8 mouse cellular contexts compared by ENCODE assay signal in the genomic region with DNA sequence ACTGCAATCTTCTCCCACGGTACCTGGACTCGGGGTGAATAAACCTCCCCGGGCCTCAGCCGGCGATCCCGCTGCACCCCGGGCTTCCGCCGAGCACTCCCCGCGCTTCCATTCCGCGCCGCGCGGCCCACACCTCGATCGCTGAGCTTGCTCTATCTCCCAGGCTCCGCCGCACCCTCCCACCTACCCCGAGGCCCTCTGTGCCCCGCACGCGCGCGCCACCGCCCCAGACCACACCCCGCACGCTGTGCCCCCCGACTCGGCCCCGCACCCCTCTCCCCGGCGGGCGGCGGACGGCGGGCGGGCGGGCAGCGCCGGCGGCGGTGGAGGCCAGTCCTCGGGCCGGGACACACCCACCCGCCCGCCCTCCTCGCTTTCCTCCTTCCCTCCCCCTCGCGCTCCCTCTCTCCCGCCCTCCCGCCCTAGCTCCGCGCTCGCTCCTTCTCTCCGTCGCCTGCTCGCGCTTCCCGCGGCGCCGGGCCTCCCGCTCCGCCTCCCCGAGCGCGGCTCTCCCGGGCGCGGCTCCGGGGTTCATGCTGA. TPM values are rescaled to one million over a fixed set of nuclear protein-coding genes. Genes with fewer than 3 reads are reported as not detected.
A peak's percentile ranks its signal among the peaks of the same experiment; 100 is the strongest.
DNase-seq lines count a peak whose midpoint lies in the region; ATAC-seq and TF ChIP-seq lines count a peak whose summit lies in the region.

A gene (plus strand): TSS at position 343 of the 540 bp plus-strand sequence.

- H3K27me3 ChIP-seq in forebrain, embryonic 13.5 days = no peaks in the 10 kb centered on the region
- H3K27me3 ChIP-seq in lung, embryonic 16.5 days (ENCODE audit: control insufficient read depth, insufficient read depth, low read depth, low read length) = no peaks in the 10 kb centered on the region

- peaks cover 0 to 6% of the 10 kb centered on the region in 2 experiments; a peak in 1 of 4 replicates for H3K4me1 ChIP-seq in ES-E14 (ENCODE audit: control insufficient read depth in 2 of 2, insufficient read depth in 2 of 2, low read length in 2 of 2, poor library complexity in 1 of 2)
- peaks cover 36% of the 10 kb centered on the region for H3K4me1 ChIP-seq in forebrain, embryonic 13.5 days
- peaks cover 40% of the 10 kb centered on the region for H3K4me1 ChIP-seq in lung, embryonic 16.5 days (replicated peaks; ENCODE audit: control insufficient read depth, insufficient read depth, low read length)

- peak within 1 kb of the TSS; percentile 72 for H3K9ac ChIP-seq in ES-E14 (ENCODE audit: insufficient read depth, low read depth, low read length, poor library complexity, severe bottlenecking)
- peak within 1 kb of the TSS; percentile 85 for H3K9ac ChIP-seq in forebrain, embryonic 13.5 days
- peak within 1 kb of the TSS; percentile 92 for H3K9ac ChIP-seq in lung, embryonic 16.5 days (ENCODE audit: low read length)

- intact Hi-C loops in heart, postnatal 25 days (cut with DNase I) = loop anchor here (5.0 kb wide), 1 partner anchor 51 kb away; no protein-coding TSS in a partner anchor

- no peak for DNase-seq in ES-E14 (ENCODE audit: low read depth, low spot score)
- DNase-seq in brain, adult 2 months (ENCODE audit: low read depth, low spot score) = peak; percentile 73
- peak; percentile 38 for DNase-seq in heart, postnatal 25 days (ENCODE audit: low spot score)
- DNase-seq in layer of hippocampus, adult 8-10 months (ENCODE audit: low spot score in 2 of 2) = peak in 1 of 2 experiments; percentile 49
- DNase-seq in ovary, postnatal 36 days (ENCODE audit: low spot score) = peak; percentile 69
- DNase-seq in thymus, postnatal 25 days = peak; percentile 67

- ATAC-seq in forebrain, embryonic 13.5 days = peak; percentile 62
- ATAC-seq in lung, embryonic 16.5 days (ENCODE audit: low read depth) = peak; percentile 43

- H3K9me3 ChIP-seq in ES-E14 (ENCODE audit: control insufficient read depth, insufficient read depth, low read depth, low read length) = no peaks in the 10 kb centered on the region
- H3K9me3 ChIP-seq in forebrain, embryonic 13.5 days (replicated peaks) = no peaks in the 10 kb centered on the region
- no peaks in the 10 kb centered on the region for H3K9me3 ChIP-seq in lung, embryonic 16.5 days (ENCODE audit: control insufficient read depth, low read length)

- no peaks in the 10 kb centered on the region for H3K36me3 ChIP-seq in ES-E14 (ENCODE audit: control insufficient read depth, insufficient read depth, low read length, poor library complexity, severe bottlenecking)
- H3K36me3 ChIP-seq in forebrain, embryonic 13.5 days (ENCODE audit: poor library complexity, severe bottlenecking) = no peaks in the 10 kb centered on the region
- H3K36me3 ChIP-seq in lung, embryonic 16.5 days (ENCODE audit: control insufficient read depth, insufficient read depth, low read length) = no peaks in the 10 kb centered on the region

- WGBS in forebrain, embryonic 13.5 days = under 1% methylated on average over 50 of the region's 73 CpGs
- 0% methylated on average over 28 of the region's 73 CpGs for WGBS in lung, embryonic 16.5 days

- H3K4me2 ChIP-seq in forebrain, embryonic 13.5 days = peak within 1 kb of the TSS; percentile 97
- peak within 1 kb of the TSS; percentile 96 for H3K4me2 ChIP-seq in lung, embryonic 16.5 days (ENCODE audit: low read depth, low read length)

- H3K27ac ChIP-seq in ES-E14 (ENCODE audit: insufficient read depth, low read depth, low read length, poor library complexity, severe bottlenecking) = no peak within 1 kb of the TSS
- H3K27ac ChIP-seq in forebrain, embryonic 13.5 days = peak within 1 kb of the TSS; percentile 80
- peak within 1 kb of the TSS; percentile 97 for H3K27ac ChIP-seq in lung, embryonic 16.5 days (ENCODE audit: low read length)

- H3K4me3 ChIP-seq in ES-E14 (ENCODE audit: insufficient read depth in 1 of 2, low read depth in 1 of 2, low read length in 2 of 2, poor library complexity in 1 of 2, severe bottlenecking in 1 of 2) = peak within 1 kb of the TSS; percentile 88 to 92
- peak within 1 kb of the TSS; percentile 80 for H3K4me3 ChIP-seq in forebrain, embryonic 13.5 days
- H3K4me3 ChIP-seq in lung, embryonic 16.5 days (ENCODE audit: low read length) = peak within 1 kb of the TSS; percentile 82

- in situ Hi-C loops in ES-E14 (cut with MboI; ENCODE audit: low sequenced_read_pairs in 2 of 2, unreplicated experiment in 2 of 2) = no loop called here

TF ChIP-seq in ES-E14, 5 proteins besides CTCF, POLR2A, EP300 and RAD21:
- TF ChIP-seq ZC3H11A (IDR thresholded peaks at IDR 0.05; ENCODE audit: borderline replicate concordance, low read depth, low read length) (no peak), HCFC1 (IDR thresholded peaks at IDR 0.05; ENCODE audit: borderline replicate concordance, insufficient read depth, low read length) (no peak)

RNA-seq across cellular contexts. Expression of the gene that starts here (rescaled TPM):
- total RNA-seq in ES-E14 (2012; rRNA removed) = 2.9 and 3.3 TPM in 2 replicates
- polyA plus RNA-seq in forebrain, embryonic 13.5 days (2015; fragmentation: Nextera tagmentation; extraction: Ambion mirVana) = 6.8 and 8.0 TPM in 2 replicates
- total RNA-seq in heart, postnatal 25 days (2021) = 10 to 100 TPM; 10.1 to 12.7 TPM
- total RNA-seq in layer of hippocampus, adult 8-10 months (2022) = 10 to 100 TPM; 24.7 to 30.4 (median 28.1) TPM
- 23.3 and 26.7 TPM in 2 replicates for polyA plus RNA-seq in lung, embryonic 16.5 days (2015; fragmentation: Nextera tagmentation; extraction: Ambion mirVana)
